Mouse (Mus musculus) forebrain, postnatal 0 days (tissue): ENCODE results near the gene Lhb. TPM values are rescaled to one million over a fixed set of nuclear protein-coding genes. Genes with fewer than 3 reads are reported as not detected.

ENCODE experiments used
- ATAC-seq: fragments of 200-750 bp; cut with Nextera tagmentation; 2 replicates; pipeline ENCODE4 v1.8.0; 2017; ENCODE audit warnings: mild to moderate bottlenecking, moderate library complexity
- DNase-seq: peaks from one replicate; pipeline ENCODE4 v3.0.0-alpha.2; 2015
- H3K27ac ChIP-seq: fragments of 300-500 bp; sonication (generic); 2 replicates; pipeline ENCODE4 v1.5.1; 2014; ENCODE audit warnings: low read depth, mild to moderate bottlenecking, antibody characterized with exemption, low read length, moderate library complexity, mixed read lengths
- H3K27me3 ChIP-seq: fragments of 300-500 bp; sonication (generic); 2 replicates; pipeline ENCODE4 v1.6.1; 2014; ENCODE audit warnings: mild to moderate bottlenecking, low read length, mixed read lengths; ENCODE audit not compliant: insufficient read depth
- H3K36me3 ChIP-seq: fragments of 300-500 bp; sonication (generic); 2 replicates; pipeline ENCODE4 v1.6.1; 2014; ENCODE audit warnings: mild to moderate bottlenecking, moderate library complexity; ENCODE audit not compliant: insufficient read depth
- H3K4me1 ChIP-seq: fragments of 300-500 bp; sonication (generic); 2 replicates; pipeline ENCODE4 v1.6.1; 2014; ENCODE audit warnings: antibody characterized with exemption; ENCODE audit not compliant: insufficient read depth
- H3K4me2 ChIP-seq: fragments of 300-500 bp; sonication (generic); 2 replicates; pipeline ENCODE4 v1.6.1; 2014; ENCODE audit warnings: low read depth, mild to moderate bottlenecking, moderate library complexity
- H3K4me3 ChIP-seq: fragments of 300-500 bp; sonication (generic); 2 replicates; pipeline ENCODE4 v1.5.1; 2014; ENCODE audit warnings: low read depth, low read length, mixed read lengths
- H3K9ac ChIP-seq: fragments of 300-500 bp; sonication (generic); 2 replicates; pipeline ENCODE4 v1.6.1; 2014; ENCODE audit warnings: mild to moderate bottlenecking
- H3K9me3 ChIP-seq: fragments of 300-500 bp; sonication (generic); 2 replicates; pipeline ENCODE4 v1.6.1; 2016; ENCODE audit warnings: low read length
- CTCF ChIP-seq: sonication (generic); IDR thresholded peaks from 2 replicates; pipeline ENCODE4 v1.5.1; 2016; ENCODE audit warnings: antibody characterized with exemption, control low read depth, low read depth
- WGBS: fragments of 180-500 bp; shearing (Covaris S2); extraction: QIAGEN DNeasy Blood & Tissue Kit; methylation state at CpG from one replicate; pipeline ENCODE4 v1.1.7; 2014; 5-methylcytosine and 5-hydroxymethylcytosine counted together
- polyA plus RNA-seq: library from polyadenylated mRNA; unstranded; fragments of >200 nt; fragmentation: Nextera tagmentation; extraction: Ambion mirVana; gene quantifications from 2 replicates; pipeline ENCODE4 v1.2.1, GENCODE M21; 2015
- total RNA-seq: library from RNA; depleted of rRNA; stranded (reverse); fragments of >200 nt; gene quantifications from 2 replicates; pipeline ENCODE4 v1.2.3, GENCODE M21; 2014

Gene Lhb
- total and polyA plus RNA-seq, 2 experiments from 2014 or later, result 0.43 to 1.0 TPM

- Histone ChIP-seq H3K27me3 (peaks cover 33% of the 10 kb centered on the region), H3K4me2 (no peak overlapping the region), H3K9me3 (no peaks in the 10 kb centered on the region), H3K36me3 (peaks cover 53% of the 10 kb centered on the region), H3K4me1 (no peaks in the 10 kb centered on the region), H3K4me3 (no peak overlapping the region), H3K27ac (no peak overlapping the region), H3K9ac (no peak overlapping the region)
- DNase-seq (no peak), ATAC-seq (no peak)
- 89% methylated on average over 14 of the region's 14 CpGs for WGBS
- no peak for TF ChIP-seq CTCF
These were observed 574 bp downstream of the Lhb start for GRCm38 (mm10) chr7:45421194-45421593.

GRCm38 (mm10) chr7:45426556-45426955 lies 5.9 kb downstream of the Lhb start:
- H3K4me3 ChIP-seq, result no peak overlapping the region
- ATAC-seq (no peak), DNase-seq (no peak)
- WGBS, result 91% methylated on average over 8 of the region's 8 CpGs
- H3K4me2 ChIP-seq, result no peak overlapping the region
- no peaks in the 10 kb centered on the region for H3K9me3 ChIP-seq
- H3K4me1 ChIP-seq, result no peaks in the 10 kb centered on the region
- H3K36me3 ChIP-seq, result peaks cover 90% of the 10 kb centered on the region
- H3K9ac ChIP-seq, result no peak overlapping the region
- no peak overlapping the region for H3K27ac ChIP-seq
- H3K27me3 ChIP-seq, result no peaks in the 10 kb centered on the region
- no peak for TF ChIP-seq CTCF

DNA sequence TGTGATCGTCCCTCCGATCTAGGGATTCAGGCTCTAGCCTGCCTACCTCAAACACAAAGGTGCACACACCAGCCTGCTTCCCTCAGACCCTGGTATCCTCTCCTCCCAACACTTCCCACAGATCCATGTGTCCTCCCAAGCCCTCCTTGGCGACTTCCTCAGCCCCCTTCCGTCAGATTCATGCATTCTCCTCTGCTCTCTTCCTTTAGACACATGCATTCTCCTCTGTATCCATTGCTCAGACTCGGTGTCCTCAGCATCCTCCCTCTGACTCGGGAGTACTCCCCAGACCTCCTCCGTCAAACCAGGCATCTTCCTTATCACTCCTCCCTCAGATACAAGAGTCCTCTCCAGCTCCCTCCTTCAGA lies 13.2 kb downstream of the Lhb start:
- Histone ChIP-seq H3K4me1 (peaks cover 19% of the 10 kb centered on the region), H3K9me3 (no peaks in the 10 kb centered on the region), H3K4me3 (peak overlapping the region; percentile 79), H3K27me3 (no peaks in the 10 kb centered on the region), H3K36me3 (peaks cover 24% of the 10 kb centered on the region), H3K27ac (peak overlapping the region; percentile 81), H3K4me2 (peak overlapping the region; percentile 97), H3K9ac (peak overlapping the region; percentile 61)
- 1% methylated on average over 7 of the region's 7 CpGs for WGBS
- no peak for TF ChIP-seq CTCF
- DNase-seq (no peak), ATAC-seq (no peak)

GRCm38 (mm10) chr7:45434203-45435015 lies 13.8 kb downstream of the Lhb start, which contains the start of gene Gys1:
TSS of gene Gys1 (plus strand) at chr7:45434844.
- peak within 1 kb of the TSS; percentile 79 for H3K4me3 ChIP-seq
- WGBS, result 1% methylated on average over 45 of the region's 45 CpGs
- H3K4me2 ChIP-seq, result peak within 1 kb of the TSS; percentile 97
- ATAC-seq (peak; percentile 97), DNase-seq (peak; percentile 100)
- peaks cover 19% of the 10 kb centered on the region for H3K4me1 ChIP-seq
- H3K9ac ChIP-seq, result peak within 1 kb of the TSS; percentile 72
- H3K27me3 ChIP-seq, result no peaks in the 10 kb centered on the region
- H3K36me3 ChIP-seq, result peaks cover 18% of the 10 kb centered on the region
- no peaks in the 10 kb centered on the region for H3K9me3 ChIP-seq
- peak; percentile 97 for TF ChIP-seq CTCF
- H3K27ac ChIP-seq, result peak within 1 kb of the TSS; percentile 81

DNA sequence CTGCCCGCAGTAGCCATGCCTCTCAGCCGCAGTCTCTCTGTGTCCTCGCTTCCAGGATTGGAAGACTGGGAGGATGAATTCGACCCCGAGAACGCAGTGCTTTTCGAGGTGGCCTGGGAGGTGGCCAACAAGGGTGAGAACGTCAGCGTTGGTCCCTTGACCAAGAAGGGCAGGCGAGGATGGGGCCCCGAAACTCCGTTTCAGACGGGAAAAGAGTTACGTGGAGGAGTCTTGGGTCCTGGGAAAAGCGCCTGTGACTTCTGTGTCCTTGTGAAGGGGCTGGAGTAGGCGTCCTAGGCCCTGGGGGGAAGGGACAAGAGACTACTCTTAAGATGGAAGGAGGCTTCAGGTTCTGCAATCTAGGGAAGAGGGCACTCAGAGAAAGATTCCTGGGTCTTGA lies 14.4 kb downstream of the Lhb start:
- DNase-seq (no peak), ATAC-seq (peak; percentile 3)
- Histone ChIP-seq H3K9ac (peak overlapping the region; percentile 72), H3K4me2 (peak overlapping the region; percentile 93), H3K4me1 (peaks cover 19% of the 10 kb centered on the region), H3K27me3 (no peaks in the 10 kb centered on the region), H3K27ac (no peak overlapping the region), H3K4me3 (peak overlapping the region; percentile 79), H3K36me3 (peaks cover 12% of the 10 kb centered on the region; the same call in 1 of the 2 replicates), H3K9me3 (no peaks in the 10 kb centered on the region)
- no peak for TF ChIP-seq CTCF
- 1% methylated on average over 16 of the region's 16 CpGs for WGBS

- Histone ChIP-seq H3K27me3 (no peaks in the 10 kb centered on the region), H3K4me1 (peaks cover 19% of the 10 kb centered on the region), H3K36me3 (no peaks in the 10 kb centered on the region), H3K9ac (no peak overlapping the region), H3K9me3 (no peaks in the 10 kb centered on the region), H3K4me2 (no peak overlapping the region), H3K4me3 (no peak overlapping the region), H3K27ac (no peak overlapping the region)
- DNase-seq (no peak), ATAC-seq (no peak)
- no peak for TF ChIP-seq CTCF
- 93% methylated on average over 5 of the region's 5 CpGs for WGBS
These were observed 15.8 kb downstream of the Lhb start for GRCm38 (mm10) chr7:45436444-45436843.

DNA sequence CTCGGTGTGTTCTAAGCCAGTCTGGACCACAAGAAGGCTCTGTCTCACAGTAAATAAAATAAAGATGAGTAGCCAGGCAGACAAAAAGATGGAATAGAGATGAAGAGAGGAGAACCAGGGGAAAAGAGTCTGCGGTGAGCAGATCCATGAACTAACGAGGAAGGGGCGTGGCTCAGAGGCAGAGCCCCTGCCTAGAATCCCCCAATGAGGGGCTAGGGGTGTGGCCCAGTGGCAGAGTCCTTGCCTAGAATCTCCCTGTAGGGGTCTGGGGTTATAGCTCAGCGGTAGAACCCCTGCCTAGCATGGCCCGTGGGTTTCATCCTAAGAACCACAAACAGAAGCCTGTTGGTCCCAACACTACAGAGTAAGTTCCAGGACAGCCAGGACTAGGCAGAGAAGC lies 16.4 kb downstream of the Lhb start:
- no peak overlapping the region for H3K9ac ChIP-seq
- H3K4me2 ChIP-seq, result no peak overlapping the region
- H3K9me3 ChIP-seq, result no peaks in the 10 kb centered on the region
- no peak overlapping the region for H3K27ac ChIP-seq
- DNase-seq (no peak), ATAC-seq (no peak)
- no peaks in the 10 kb centered on the region for H3K36me3 ChIP-seq
- peaks cover 19% of the 10 kb centered on the region for H3K4me1 ChIP-seq
- 34% methylated on average over 6 of the region's 6 CpGs for WGBS
- TF ChIP-seq CTCF, result no peak
- no peak overlapping the region for H3K4me3 ChIP-seq
- H3K27me3 ChIP-seq, result no peaks in the 10 kb centered on the region
